Mouse (Mus musculus): ENCODE measurements around the gene Ptprm.

Gene Ptprm

GRCm38 (mm10) chr17:67226991-67227390 is 127.3 kb downstream of the Ptprm start:
- in situ Hi-C loops (cut with MboI, MseI) = no loop called here

- in situ Hi-C loops (cut with MboI, MseI) = no loop called here
These were observed 138.9 kb downstream of the Ptprm start for GRCm38 (mm10) chr17:67215326-67215725.

- in situ Hi-C loops (cut with MboI, MseI) = no loop called here
These were observed 140.5 kb downstream of the Ptprm start for GRCm38 (mm10) chr17:67213711-67214110.

GRCm38 (mm10) chr17:67209676-67210344 is 144.4 kb downstream of the Ptprm start:
- in situ Hi-C loops (cut with MboI, MseI) = no loop called here

- in situ Hi-C loops (cut with MboI, MseI) = no loop called here
These were observed 145.7 kb downstream of the Ptprm start for GRCm38 (mm10) chr17:67208600-67208999.

- in situ Hi-C loops (cut with MboI, MseI) = no loop called here
These were observed 147.3 kb downstream of the Ptprm start for GRCm38 (mm10) chr17:67206984-67207383.

GRCm38 (mm10) chr17:67201151-67201550 is 153.1 kb downstream of the Ptprm start:
- in situ Hi-C loops (cut with MboI, MseI) = no loop called here

- in situ Hi-C loops (cut with MboI, MseI) = no loop called here
These were observed 160.5 kb downstream of the Ptprm start for GRCm38 (mm10) chr17:67193728-67194127.

- in situ Hi-C loops (cut with MboI, MseI) = loop anchor here (10.0 kb wide), 1 partner anchor 1556 kb away; no protein-coding TSS in a partner anchor
These were observed 165.7 kb downstream of the Ptprm start for GRCm38 (mm10) chr17:67188514-67188913.

GRCm38 (mm10) chr17:67186879-67187278 is 167.4 kb downstream of the Ptprm start:
- in situ Hi-C loops (cut with MboI, MseI) = loop anchor here (10.0 kb wide), 1 partner anchor 1558 kb away; no protein-coding TSS in a partner anchor

- in situ Hi-C loops (cut with MboI, MseI) = loop anchor here (10.0 kb wide), 1 partner anchor 1559 kb away; no protein-coding TSS in a partner anchor
These were observed 168.3 kb downstream of the Ptprm start for GRCm38 (mm10) chr17:67185942-67186341.

- in situ Hi-C loops (cut with MboI, MseI) = no loop called here
These were observed 174.8 kb downstream of the Ptprm start for GRCm38 (mm10) chr17:67179446-67179845.

GRCm38 (mm10) chr17:67178686-67179265 is 175.5 kb downstream of the Ptprm start:
- in situ Hi-C loops (cut with MboI, MseI) = no loop called here

- in situ Hi-C loops (cut with MboI, MseI) = no loop called here
These were observed 178.4 kb downstream of the Ptprm start for GRCm38 (mm10) chr17:67175836-67176235.

GRCm38 (mm10) chr17:67171353-67171752 is 182.9 kb downstream of the Ptprm start:
- in situ Hi-C loops (cut with MboI, MseI) = no loop called here

- in situ Hi-C loops (cut with MboI, MseI) = no loop called here
These were observed 183.6 kb downstream of the Ptprm start for GRCm38 (mm10) chr17:67170696-67171095.

GRCm38 (mm10) chr17:67165876-67166275 is 188.4 kb downstream of the Ptprm start:
- in situ Hi-C loops (cut with MboI, MseI) = loop anchor here (10.0 kb wide), 1 partner anchor 409 kb away; no protein-coding TSS in a partner anchor

GRCm38 (mm10) chr17:67159611-67160010 is 194.6 kb downstream of the Ptprm start:
- in situ Hi-C loops (cut with MboI, MseI) = loop anchor here (10.0 kb wide), 1 partner anchor 415 kb away; no protein-coding TSS in a partner anchor

GRCm38 (mm10) chr17:67157089-67157752 is 197.0 kb downstream of the Ptprm start:
- in situ Hi-C loops (cut with MboI, MseI) = no loop called here

GRCm38 (mm10) chr17:67152218-67152617 is 202.0 kb downstream of the Ptprm start:
- in situ Hi-C loops (cut with MboI, MseI) = no loop called here

GRCm38 (mm10) chr17:67150441-67150840 is 203.8 kb downstream of the Ptprm start:
- in situ Hi-C loops (cut with MboI, MseI) = no loop called here

- in situ Hi-C loops (cut with MboI, MseI) = no loop called here
These were observed 212.0 kb downstream of the Ptprm start for GRCm38 (mm10) chr17:67142183-67142756.
